ENCODE assay signal across 8 mouse cellular contexts in the genomic region with DNA sequence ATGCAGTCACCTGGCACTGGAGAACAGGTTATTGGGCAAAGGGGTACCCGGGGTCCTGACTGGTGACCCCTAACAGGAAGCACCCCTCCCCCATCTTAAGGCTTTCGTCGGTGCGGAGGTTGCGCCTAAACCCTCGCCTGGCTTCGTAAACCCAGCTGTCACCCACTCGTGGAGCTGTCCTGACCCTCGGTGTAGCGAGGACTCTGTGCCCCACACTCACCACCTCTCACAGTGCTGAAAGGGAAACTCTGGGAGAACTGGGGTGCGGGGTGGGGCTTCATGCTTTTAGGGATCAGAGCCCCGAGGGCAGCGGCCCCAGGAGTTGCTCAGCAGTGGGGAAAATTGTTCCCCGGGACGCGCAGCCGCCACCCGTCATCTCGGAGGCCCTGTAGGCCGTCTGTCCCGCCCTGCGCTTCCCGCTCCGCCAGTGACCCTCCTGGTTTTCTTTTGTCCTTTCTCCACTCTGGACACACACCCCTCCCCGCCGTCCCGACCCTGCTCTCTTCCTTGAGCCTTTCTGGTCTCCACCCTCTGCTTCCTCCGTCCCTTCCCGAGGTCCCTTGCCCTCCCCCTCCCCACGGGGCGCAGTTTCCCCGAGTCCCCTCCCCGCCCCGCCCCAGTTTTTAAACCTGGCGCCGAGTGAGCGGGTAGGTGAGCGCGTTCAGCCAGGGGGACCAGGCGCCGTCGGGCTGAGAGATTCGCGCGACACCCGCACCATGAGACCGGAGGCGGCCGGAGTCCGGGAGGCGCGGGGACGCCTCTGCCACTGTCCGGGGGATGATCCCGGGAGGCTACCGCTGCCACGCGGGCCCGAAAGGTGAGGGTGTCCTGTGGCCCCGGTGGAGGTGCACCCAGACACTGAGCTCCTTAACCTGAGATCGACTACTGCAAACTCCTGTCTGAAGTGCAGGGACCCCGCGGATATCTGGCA. TPM values are rescaled to one million over a fixed set of nuclear protein-coding genes. Genes with fewer than 3 reads are reported as not detected.
DNase-seq lines count a peak whose midpoint lies in the region; ATAC-seq and TF ChIP-seq lines count a peak whose summit lies in the region.

A gene (plus strand): TSS at position 640 of the 931 bp plus-strand sequence.

- H3K4me3 ChIP-seq in cerebellum, adult 2 months (replicated peaks; ENCODE audit: insufficient read depth, low read depth, low read length) = peak within 1 kb of the TSS; percentile 58
- peak within 1 kb of the TSS; percentile 41 for H3K4me3 ChIP-seq in bone marrow macrophage, adult 2 months (ENCODE audit: insufficient read depth, low read length)
- H3K4me3 ChIP-seq in liver, embryonic 13.5 days (replicated peaks) = peak within 1 kb of the TSS; percentile 63

- peak within 1 kb of the TSS; percentile 84 for H3K4me2 ChIP-seq in liver, embryonic 13.5 days

- peak within 1 kb of the TSS; percentile 66 for H3K9ac ChIP-seq in liver, embryonic 13.5 days

- H3K9me3 ChIP-seq in liver, embryonic 13.5 days (replicated peaks) = no peaks in the 10 kb centered on the region

- H3K4me1 ChIP-seq in cerebellum, adult 2 months (ENCODE audit: control insufficient read depth, insufficient read depth, low read length) = no peaks in the 10 kb centered on the region
- H3K4me1 ChIP-seq in bone marrow macrophage, adult 2 months (ENCODE audit: control insufficient read depth, insufficient read depth, low read length) = peaks cover 3% of the 10 kb centered on the region; the same call in 1 of the 2 replicates
- H3K4me1 ChIP-seq in liver, embryonic 13.5 days (replicated peaks) = peaks cover 36% of the 10 kb centered on the region

- H3K36me3 ChIP-seq in liver, embryonic 13.5 days = no peaks in the 10 kb centered on the region

- H3K27ac ChIP-seq in cerebellum, adult 2 months (ENCODE audit: insufficient read depth, low read length) = no peak within 1 kb of the TSS
- H3K27ac ChIP-seq in bone marrow macrophage, adult 2 months (ENCODE audit: insufficient read depth, low read depth, low read length) = no peak within 1 kb of the TSS
- H3K27ac ChIP-seq in liver, embryonic 13.5 days = no peak within 1 kb of the TSS

- peak; percentile 35 for ATAC-seq in liver, embryonic 13.5 days (ENCODE audit: low read depth)
- ATAC-seq in monocyte, adult 5-6 weeks (replicated peaks; ENCODE audit: insufficient number of reproducible peaks, low FRiP score, low TSS enrichment, poor library complexity, severe bottlenecking) = 0 out of 2 replicates have a peak, but pooled peaks have one; percentile 25
- ATAC-seq in frontal cortex, adult (ENCODE audit: low TSS enrichment) = no peak

- no peak for TF ChIP-seq POLR2A in cerebellum, adult 2 months (IDR thresholded peaks at IDR 0.05; ENCODE audit: borderline replicate concordance, insufficient read depth, low read length)
- TF ChIP-seq POLR2A in bone marrow macrophage, adult 2 months (IDR thresholded peaks at IDR 0.05; ENCODE audit: borderline replicate concordance, low read depth, low read length) = no peak

- DNase-seq in cerebellum, adult 2 months = peak in 1 of 2 experiments; percentile 26
- no peak for DNase-seq in cerebellum, adult 11 months
- peak; percentile 22 to 45 for DNase-seq in gastrocnemius, postnatal 36 days
- peak; percentile 64 for DNase-seq in induced T-regulatory cell, adult 2 months (ENCODE audit: low read depth)
- no peak for DNase-seq in liver, embryonic 13.5 days

- H3K27me3 ChIP-seq in cerebellum, adult 2 months (ENCODE audit: control insufficient read depth, insufficient read depth, low read length) = no peaks in the 10 kb centered on the region; the same call in 1 of the 2 replicates
- peaks cover 32% of the 10 kb centered on the region for H3K27me3 ChIP-seq in liver, embryonic 13.5 days

- WGBS in cerebellum, adult 2 months = 5% methylated on average over 63 of the region's 63 CpGs
- WGBS in liver, embryonic 13.5 days (ENCODE audit: insufficient replicate concordance) = 2% methylated on average over 63 of the region's 63 CpGs

- intact Hi-C loops in gastrocnemius, postnatal 36 days (cut with DNase I) = no loop called here

- TF ChIP-seq CTCF in cerebellum, adult 2 months (IDR thresholded peaks at IDR 0.05; ENCODE audit: borderline replicate concordance, insufficient read depth, low read depth, low read length) = no peak
- no peak for TF ChIP-seq CTCF in bone marrow macrophage, adult 2 months (IDR thresholded peaks at IDR 0.05; ENCODE audit: low read depth, low read length)

RNA-seq across cellular contexts. Expression of the gene that starts here (rescaled TPM):
- polyA plus RNA-seq in cerebellum, adult 2 months (2012; rRNA removed) = 0.46 TPM in 2 replicates
- not detected in 2 replicates for polyA plus RNA-seq in bone marrow macrophage, adult 2 months (2012; ENCODE audit: insufficient read depth, insufficient read length, missing spikeins)
- under 1 TPM; 0.61 to 0.81 TPM for total RNA-seq in gastrocnemius, postnatal 36 days (2021)
- polyA plus RNA-seq in liver, embryonic 13.5 days (2015; fragmentation: Nextera tagmentation; extraction: Ambion mirVana) = 1.5 and 1.7 TPM in 2 replicates
- total RNA-seq in monocyte, adult 5-6 weeks (2017) = not detected in 3 replicates

Comparison
In these comparisons a context has a peak if more than half of its experiments do, and no peak if none do; other contexts are left out.
1. Peak in DNase-seq in gastrocnemius, postnatal 36 days; RNA of the gene not detected or under 1 TPM.
2. Peak in ATAC-seq in monocyte, adult 5-6 weeks; RNA of the gene not detected or under 1 TPM.